ENCODE assay signal across 24 mouse cellular contexts in the genomic region with DNA sequence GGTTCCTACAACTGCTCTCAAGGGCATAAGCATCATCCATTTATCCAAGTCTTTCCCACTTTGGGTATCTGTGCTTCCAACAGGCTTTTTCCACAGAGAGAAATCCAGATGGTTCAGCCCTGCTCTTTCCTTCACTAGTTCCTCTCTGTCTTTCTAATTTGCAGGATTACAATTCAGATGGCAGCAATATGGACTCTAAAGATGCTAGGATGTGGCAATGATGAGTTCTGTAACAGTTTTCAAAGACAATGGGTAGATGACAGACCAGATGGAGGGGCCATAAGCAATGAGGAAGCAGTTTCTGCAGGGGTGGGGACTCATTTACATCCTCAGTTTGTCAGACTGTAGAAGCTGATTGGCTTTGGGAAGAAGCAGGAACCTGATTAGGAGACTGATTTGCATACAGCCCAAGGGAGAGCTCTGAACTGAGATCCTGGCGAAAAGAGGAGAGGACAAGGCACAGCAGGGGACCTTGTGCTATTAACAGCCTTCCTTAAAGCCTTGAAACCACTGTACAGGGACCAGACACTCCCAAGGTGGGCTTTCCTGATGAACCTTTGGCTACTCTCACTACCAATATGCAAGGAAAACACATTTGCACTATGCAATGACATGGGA.
DNase-seq lines count a peak whose midpoint lies in the region; ATAC-seq and TF ChIP-seq lines count a peak whose summit lies in the region.
"Had no signal": no experiment of that assay in that cellular context is flagged by ENCODE, and none has a peak within 500 bp of the region (broad histone marks: within the 10 kb centered on the region; RNA-seq: fewer than 3 reads in every experiment).

No protein-coding gene starts in this region.

- no peak for TF ChIP-seq EP300 in CH12.LX (IDR thresholded peaks at IDR 0.05; ENCODE audit: low read length)

- H3K27me3 ChIP-seq in forebrain, postnatal 0 days (ENCODE audit: insufficient read depth, low read length) = no peaks in the 10 kb centered on the region
- H3K27me3 ChIP-seq in forebrain, embryonic 10.5 days (ENCODE audit: poor library complexity, severe bottlenecking) = no peaks in the 10 kb centered on the region
- H3K27me3 ChIP-seq in CH12.LX (replicated peaks) = no peaks in the 10 kb centered on the region
- H3K27me3 ChIP-seq in kidney, adult 2 months (replicated peaks; ENCODE audit: control insufficient read depth, insufficient read depth, low read length) = no peaks in the 10 kb centered on the region; the same call in 1 of the 2 replicates
- no peaks in the 10 kb centered on the region for H3K27me3 ChIP-seq in hindbrain, embryonic 11.5 days (ENCODE audit: control insufficient read depth, insufficient read depth, low read length)
- H3K27me3 ChIP-seq: embryonic facial prominence, embryonic 12.5 days; heart, embryonic 15.5 days; hindbrain, embryonic 15.5 days; limb, embryonic 13.5 days; liver, embryonic 12.5 days had no signal

- no peak for TF ChIP-seq CTCF in forebrain, postnatal 0 days (IDR thresholded peaks at IDR 0.05; ENCODE audit: low read depth)
- no peak for TF ChIP-seq CTCF in CH12.LX (conservative IDR thresholded peaks at IDR 0.05 in 1 of 2, IDR thresholded peaks at IDR 0.05 in 1 of 2; ENCODE audit: low read depth in 2 of 2, low read length in 2 of 2)
- TF ChIP-seq CTCF in kidney, adult 2 months (conservative IDR thresholded peaks at IDR 0.05; ENCODE audit: insufficient read depth, insufficient read length, low read depth, low read length) = no peak

- TF ChIP-seq RAD21 in CH12.LX (IDR thresholded peaks at IDR 0.05; ENCODE audit: low read depth, low read length) = no peak

- H3K4me1 ChIP-seq in forebrain, postnatal 0 days (ENCODE audit: insufficient read depth) = no peaks in the 10 kb centered on the region
- H3K4me1 ChIP-seq in forebrain, embryonic 10.5 days = no peaks in the 10 kb centered on the region
- peaks cover 0 to 7% of the 10 kb centered on the region in 2 experiments; a peak in 2 of 4 replicates for H3K4me1 ChIP-seq in CH12.LX (ENCODE audit: control insufficient read depth in 1 of 2, insufficient read depth in 2 of 2)
- H3K4me1 ChIP-seq in kidney, adult 2 months (ENCODE audit: control insufficient read depth, insufficient read depth, low read length) = no peaks in the 10 kb centered on the region
- H3K4me1 ChIP-seq in hindbrain, embryonic 11.5 days (replicated peaks; ENCODE audit: control insufficient read depth, insufficient read depth, low read length) = no peaks in the 10 kb centered on the region
- H3K4me1 ChIP-seq: embryonic facial prominence, embryonic 12.5 days; heart, embryonic 15.5 days; hindbrain, embryonic 15.5 days; limb, embryonic 13.5 days; liver, embryonic 12.5 days had no signal

- dilution Hi-C loops in CH12.LX (cut with MboI; ENCODE audit: extremely low pct_ligation_motif_present, extremely low pct_unique_long_range_greater_than_20kb, low sequenced_read_pairs) = no loop called here

- H3K27ac ChIP-seq in forebrain, postnatal 0 days (ENCODE audit: low read depth, low read length) = no peak overlapping the region
- H3K27ac ChIP-seq in forebrain, embryonic 10.5 days = no peak overlapping the region
- no peak overlapping the region for H3K27ac ChIP-seq in CH12.LX (ENCODE audit: insufficient read depth, low read depth)
- H3K27ac ChIP-seq in kidney, adult 2 months (ENCODE audit: insufficient read depth, low read depth, low read length) = no peak overlapping the region
- H3K27ac ChIP-seq in hindbrain, embryonic 11.5 days (ENCODE audit: low read depth, low read length) = no peak overlapping the region
- H3K27ac ChIP-seq: embryonic facial prominence, embryonic 12.5 days; gastrocnemius, adult 2 months; heart, embryonic 15.5 days; hindbrain, embryonic 15.5 days; limb, embryonic 13.5 days; liver, embryonic 12.5 days had no signal

- TF ChIP-seq POLR2A in CH12.LX (IDR thresholded peaks at IDR 0.05; ENCODE audit: low read depth, low read length) = no peak
- no peak for TF ChIP-seq POLR2A in kidney, adult 2 months (IDR thresholded peaks at IDR 0.05; ENCODE audit: low read depth, low read length)

- no peak overlapping the region for H3K9ac ChIP-seq in forebrain, postnatal 0 days
- H3K9ac ChIP-seq in CH12.LX (ENCODE audit: insufficient read depth, low read depth) = no peak overlapping the region
- H3K9ac ChIP-seq in hindbrain, embryonic 11.5 days (ENCODE audit: low read depth, low read length) = no peak overlapping the region
- H3K9ac ChIP-seq: embryonic facial prominence, embryonic 12.5 days; heart, embryonic 15.5 days; hindbrain, embryonic 15.5 days; limb, embryonic 13.5 days; liver, embryonic 12.5 days had no signal

- no peaks in the 10 kb centered on the region for H3K36me3 ChIP-seq in forebrain, postnatal 0 days (ENCODE audit: insufficient read depth)
- no peaks in the 10 kb centered on the region for H3K36me3 ChIP-seq in forebrain, embryonic 10.5 days (replicated peaks)
- no peaks in the 10 kb centered on the region for H3K36me3 ChIP-seq in CH12.LX (replicated peaks in 1 of 2; ENCODE audit: control insufficient read depth in 1 of 2, insufficient read depth in 1 of 2, low read length in 1 of 2)
- H3K36me3 ChIP-seq in kidney, adult 2 months (ENCODE audit: control insufficient read depth, insufficient read depth, low read length) = no peaks in the 10 kb centered on the region
- no peaks in the 10 kb centered on the region for H3K36me3 ChIP-seq in hindbrain, embryonic 11.5 days (ENCODE audit: control insufficient read depth, insufficient read depth, low read length)
- H3K36me3 ChIP-seq: embryonic facial prominence, embryonic 12.5 days; heart, embryonic 15.5 days; hindbrain, embryonic 15.5 days; limb, embryonic 13.5 days; liver, embryonic 12.5 days had no signal

- DNase-seq in forebrain, postnatal 0 days = peak; percentile 63
- no peak for DNase-seq in forebrain, embryonic 10.5 days (ENCODE audit: extremely low spot score, low spot score)
- DNase-seq in CH12.LX (ENCODE audit: extremely low read depth) (peak; percentile 33), ZHBTc4 (ENCODE audit: low read depth, low spot score) (peak; percentile 72)
- DNase-seq in layer of hippocampus, adult 8-10 months (ENCODE audit: low spot score in 2 of 2) = peak; percentile 51 to 62
- no peak for DNase-seq in kidney, adult 2 months
- no peak for DNase-seq in hindbrain, embryonic 11.5 days (ENCODE audit: low spot score)
- DNase-seq: adrenal gland, postnatal 25 days; cerebellum, adult 18-20 months; cerebellum, postnatal 14 days; gastrocnemius, adult 2 months; heart, postnatal 36 days; kidney, adult 8-10 months; kidney, postnatal 14 days; lung, adult 18-20 months; lung, postnatal 14 days; thymus, adult 2 months had no signal

- no peaks in the 10 kb centered on the region for H3K9me3 ChIP-seq in forebrain, postnatal 0 days (ENCODE audit: low read length)
- H3K9me3 ChIP-seq in forebrain, embryonic 10.5 days = no peaks in the 10 kb centered on the region
- H3K9me3 ChIP-seq in CH12.LX (replicated peaks; ENCODE audit: low read length) = no peaks in the 10 kb centered on the region
- H3K9me3 ChIP-seq in hindbrain, embryonic 11.5 days (ENCODE audit: control insufficient read depth, low read length) = no peaks in the 10 kb centered on the region
- H3K9me3 ChIP-seq: embryonic facial prominence, embryonic 12.5 days; heart, embryonic 15.5 days; hindbrain, embryonic 15.5 days; limb, embryonic 13.5 days; liver, embryonic 12.5 days had no signal

- peak; percentile 82 for ATAC-seq in forebrain, postnatal 0 days
- no peak for ATAC-seq in hindbrain, embryonic 11.5 days (ENCODE audit: low FRiP score)
- ATAC-seq: liver, embryonic 12.5 days had no signal

- no peaks in the 10 kb centered on the region for H3K79me2 ChIP-seq in CH12.LX (replicated peaks; ENCODE audit: control insufficient read depth, extremely low read depth, insufficient read depth, poor library complexity, severe bottlenecking)

- no peak overlapping the region for H3K4me3 ChIP-seq in forebrain, postnatal 0 days (ENCODE audit: low read depth, low read length)
- H3K4me3 ChIP-seq in forebrain, embryonic 10.5 days = no peak overlapping the region
- H3K4me3 ChIP-seq in CH12.LX (replicated peaks in 1 of 3; ENCODE audit: low read depth in 2 of 3, low read length in 2 of 3, poor library complexity in 1 of 3) = no peak overlapping the region
- H3K4me3 ChIP-seq in kidney, adult 2 months (ENCODE audit: insufficient read depth, low read depth, low read length) = no peak overlapping the region
- no peak overlapping the region for H3K4me3 ChIP-seq in hindbrain, embryonic 11.5 days (ENCODE audit: low read depth, low read length)
- H3K4me3 ChIP-seq: embryonic facial prominence, embryonic 12.5 days; erythroblast, embryonic 14.5 days; gastrocnemius, adult 2 months; heart, embryonic 15.5 days; hindbrain, embryonic 15.5 days; limb, embryonic 13.5 days; liver, embryonic 12.5 days had no signal

- H3K4me2 ChIP-seq in forebrain, postnatal 0 days (ENCODE audit: low read depth) = no peak overlapping the region
- H3K4me2 ChIP-seq in CH12.LX (ENCODE audit: insufficient read depth, low read depth, poor library complexity, severe bottlenecking) = no peak overlapping the region
- H3K4me2 ChIP-seq in hindbrain, embryonic 11.5 days (replicated peaks; ENCODE audit: low read depth, low read length) = no peak overlapping the region
- H3K4me2 ChIP-seq: embryonic facial prominence, embryonic 12.5 days; heart, embryonic 15.5 days; hindbrain, embryonic 15.5 days; limb, embryonic 13.5 days; liver, embryonic 12.5 days; midbrain, embryonic 11.5 days had no signal

- 11% methylated on average over 1 of the region's 1 CpGs for WGBS in forebrain, postnatal 0 days
- 26% methylated on average over 1 of the region's 1 CpGs for WGBS in forebrain, embryonic 10.5 days
- WGBS in kidney, adult 2 months = 40% methylated on average over 1 of the region's 1 CpGs
- WGBS in hindbrain, embryonic 11.5 days = 25% methylated on average over 1 of the region's 1 CpGs

- in situ Hi-C loops in CH12.LX (cut with MboI; ENCODE audit: low pct_ligation_motif_present, low pct_unique_long_range_greater_than_20kb, low sequenced_read_pairs) = no loop called here

TF ChIP-seq in CH12.LX, 34 proteins besides CTCF, POLR2A, EP300 and RAD21:
- no peak for TF ChIP-seq NELFE (IDR thresholded peaks at IDR 0.05; ENCODE audit: low read depth, low read length)
- no peak for TF ChIP-seq MAFK (IDR thresholded peaks at IDR 0.05; ENCODE audit: insufficient replicate concordance, low read length)
- no peak for TF ChIP-seq CHD2 (IDR thresholded peaks at IDR 0.05; ENCODE audit: low read length)
- no peak for TF ChIP-seq IRF4 (IDR thresholded peaks at IDR 0.05; ENCODE audit: low read depth, low read length)
- no peak for TF ChIP-seq ZNF384 (IDR thresholded peaks at IDR 0.05; ENCODE audit: low read depth, low read length)
- TF ChIP-seq ZC3H11A (IDR thresholded peaks at IDR 0.05; ENCODE audit: low read depth, low read length) = no peak
- no peak for TF ChIP-seq UBTF (IDR thresholded peaks at IDR 0.05; ENCODE audit: low read depth, low read length)
- no peak for TF ChIP-seq SMC3 (IDR thresholded peaks at IDR 0.05; ENCODE audit: low read depth, low read length)
- no peak for TF ChIP-seq E2F4 (IDR thresholded peaks at IDR 0.05; ENCODE audit: insufficient replicate concordance, low read depth, low read length)
- TF ChIP-seq ETS1 (conservative IDR thresholded peaks at IDR 0.05; ENCODE audit: low read depth, low read length) = no peak
TF ChIP-seq in CH12.LX: peak in this region for 0.

Comparison
In these comparisons a context has a peak if more than half of its experiments do, and no peak if none do; other contexts are left out.
1. DNase-seq: peak in forebrain, postnatal 0 days (single experiment), CH12.LX (single experiment), ZHBTc4 (single experiment) and layer of hippocampus, adult 8-10 months (2 of 2); none in forebrain, embryonic 10.5 days (single experiment), kidney, adult 2 months (single experiment) and hindbrain, embryonic 11.5 days (single experiment).